ENCODE assay signal across 32 mouse cellular contexts in the genomic region with DNA sequence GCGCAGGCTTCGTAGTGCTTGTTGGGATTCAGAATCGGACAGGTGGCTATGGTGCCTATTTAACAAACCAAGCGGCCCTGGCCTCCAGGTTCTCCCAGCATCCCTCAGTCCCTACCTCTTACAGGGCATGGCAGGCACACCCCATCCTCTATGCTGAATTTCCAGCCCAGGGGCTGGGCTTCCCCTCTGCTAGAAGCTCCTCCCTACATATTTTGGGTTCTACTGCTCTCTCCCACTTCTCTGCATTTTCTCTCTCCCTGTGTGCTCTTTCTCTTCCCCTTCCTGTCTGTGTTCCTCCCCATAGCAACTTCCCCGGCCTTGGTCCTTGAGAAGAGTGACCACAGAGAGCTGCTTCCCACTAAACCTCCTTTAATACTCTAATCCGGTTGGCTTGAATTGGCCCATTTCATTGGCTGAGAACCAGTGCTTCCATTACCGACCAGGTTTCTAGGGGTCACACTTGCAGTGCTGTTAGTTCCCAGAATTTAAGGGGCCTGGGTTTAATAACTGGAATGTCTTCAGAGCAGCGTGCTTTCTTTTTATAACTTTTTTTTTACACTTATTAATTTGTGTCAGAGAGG. TPM values are rescaled to one million over a fixed set of nuclear protein-coding genes. Genes with fewer than 3 reads are reported as not detected.
A peak's percentile ranks its signal among the peaks of the same experiment; 100 is the strongest.
DNase-seq lines count a peak whose midpoint lies in the region; ATAC-seq and TF ChIP-seq lines count a peak whose summit lies in the region.
"Had no signal": no experiment of that assay in that cellular context is flagged by ENCODE, and none has a peak within 500 bp of the region (broad histone marks: within the 10 kb centered on the region; RNA-seq: fewer than 3 reads in every experiment).

No protein-coding gene starts in this region.

- no peak; the same call in 1 of the 2 replicates for TF ChIP-seq POLR2A in bone marrow macrophage, adult 2 months (IDR thresholded peaks at IDR 0.05; ENCODE audit: borderline replicate concordance, low read depth, low read length)

- DNase-seq in heart, adult 11 months: peak; percentile 95
- no peak for DNase-seq in heart, postnatal 14 days
- DNase-seq in midbrain, embryonic 11.5 days (ENCODE audit: low spot score, missing footprints): peak; percentile 64
- no peak for DNase-seq in midbrain, embryonic 14.5 days
- DNase-seq in thymus, postnatal 0 days (ENCODE audit: low spot score): no peak
- no peak for DNase-seq in spleen, postnatal 14 days (ENCODE audit: low spot score in 2 of 2)
- DNase-seq: adrenal gland, postnatal 14 days; cerebellum, adult 11-12 months; cerebellum, postnatal 14 days; kidney, adult 9 months; kidney, postnatal 25 days; lung, adult 18-20 months; lung, postnatal 14 days; thymus, postnatal 4 days had no signal

- WGBS in midbrain, embryonic 11.5 days: 82% methylated on average over 8 of the region's 8 CpGs
- WGBS in midbrain, embryonic 14.5 days: 84% methylated on average over 8 of the region's 8 CpGs

- H3K4me1 ChIP-seq in midbrain, embryonic 11.5 days (ENCODE audit: control insufficient read depth, insufficient read depth, low read length): peaks cover 9% of the 10 kb centered on the region
- peaks cover 14% of the 10 kb centered on the region; the same call in 1 of the 2 replicates for H3K4me1 ChIP-seq in midbrain, embryonic 14.5 days (ENCODE audit: control insufficient read depth, insufficient read depth, low read length)
- peaks cover 50% of the 10 kb centered on the region for H3K4me1 ChIP-seq in bone marrow macrophage, adult 2 months (ENCODE audit: control insufficient read depth, insufficient read depth, low read length)

- no peaks in the 10 kb centered on the region for H3K27me3 ChIP-seq in midbrain, embryonic 11.5 days (ENCODE audit: control insufficient read depth, insufficient read depth, low read length)
- no peaks in the 10 kb centered on the region for H3K27me3 ChIP-seq in midbrain, embryonic 14.5 days (ENCODE audit: control insufficient read depth, insufficient read depth, low read length)
- H3K27me3 ChIP-seq: embryonic facial prominence, embryonic 12.5 days; forebrain, embryonic 12.5 days; limb, embryonic 13.5 days had no signal

- no peak for ATAC-seq in midbrain, embryonic 11.5 days (ENCODE audit: low FRiP score)
- ATAC-seq in midbrain, embryonic 14.5 days (ENCODE audit: low FRiP score, low TSS enrichment): no peak
- peak; percentile 57 for ATAC-seq in monocyte, adult 5-6 weeks (replicated peaks; ENCODE audit: insufficient number of reproducible peaks, low FRiP score, low TSS enrichment, poor library complexity, severe bottlenecking)
- ATAC-seq: hindbrain, embryonic 16.5 days; intestine, embryonic 16.5 days had no signal

- intact Hi-C loops in heart, postnatal 14 days (cut with DNase I): loop anchor here (5.0 kb wide), 1 partner anchor 601 kb away; no protein-coding TSS in a partner anchor

- H3K27ac ChIP-seq in midbrain, embryonic 11.5 days (ENCODE audit: low read depth, low read length): no peak overlapping the region
- H3K27ac ChIP-seq in midbrain, embryonic 14.5 days (replicated peaks; ENCODE audit: low read depth, low read length): no peak overlapping the region
- peak overlapping the region; percentile 92 for H3K27ac ChIP-seq in bone marrow macrophage, adult 2 months (ENCODE audit: insufficient read depth, low read depth, low read length)
- H3K27ac ChIP-seq: embryonic facial prominence, embryonic 12.5 days; forebrain, embryonic 12.5 days; heart, embryonic 10.5 days; limb, embryonic 13.5 days had no signal

- no peak for TF ChIP-seq CTCF in bone marrow macrophage, adult 2 months (IDR thresholded peaks at IDR 0.05; ENCODE audit: low read depth, low read length)

- no peaks in the 10 kb centered on the region for H3K36me3 ChIP-seq in midbrain, embryonic 11.5 days (ENCODE audit: control insufficient read depth, insufficient read depth, low read length)
- no peaks in the 10 kb centered on the region for H3K36me3 ChIP-seq in midbrain, embryonic 14.5 days (ENCODE audit: control insufficient read depth, insufficient read depth, low read length)
- H3K36me3 ChIP-seq: embryonic facial prominence, embryonic 12.5 days; forebrain, embryonic 12.5 days; heart, embryonic 10.5 days; limb, embryonic 13.5 days had no signal

- no peak overlapping the region for H3K9ac ChIP-seq in midbrain, embryonic 11.5 days (ENCODE audit: low read length)
- no peak overlapping the region for H3K9ac ChIP-seq in midbrain, embryonic 14.5 days (replicated peaks; ENCODE audit: low read length)
- H3K9ac ChIP-seq: embryonic facial prominence, embryonic 12.5 days; forebrain, embryonic 12.5 days; limb, embryonic 13.5 days had no signal

- H3K4me3 ChIP-seq in midbrain, embryonic 11.5 days (ENCODE audit: low read depth, low read length): no peak overlapping the region
- no peak overlapping the region for H3K4me3 ChIP-seq in midbrain, embryonic 14.5 days (replicated peaks; ENCODE audit: low read depth, low read length)
- no peak overlapping the region for H3K4me3 ChIP-seq in bone marrow macrophage, adult 2 months (ENCODE audit: insufficient read depth, low read length)
- H3K4me3 ChIP-seq: embryonic facial prominence, embryonic 12.5 days; erythroblast, embryonic 14.5 days; forebrain, embryonic 12.5 days; heart, embryonic 10.5 days; layer of hippocampus, adult 2 months; limb, embryonic 13.5 days had no signal

- H3K4me2 ChIP-seq in midbrain, embryonic 11.5 days: no peak overlapping the region
- no peak overlapping the region for H3K4me2 ChIP-seq in midbrain, embryonic 14.5 days (ENCODE audit: low read length)
- H3K4me2 ChIP-seq: embryonic facial prominence, embryonic 12.5 days; forebrain, embryonic 12.5 days; limb, embryonic 13.5 days had no signal

- H3K9me3 ChIP-seq in midbrain, embryonic 11.5 days (ENCODE audit: control insufficient read depth, low read length): no peaks in the 10 kb centered on the region; the same call in 1 of the 2 replicates
- H3K9me3 ChIP-seq in midbrain, embryonic 14.5 days (ENCODE audit: control insufficient read depth, low read length): no peaks in the 10 kb centered on the region
- H3K9me3 ChIP-seq: embryonic facial prominence, embryonic 12.5 days; forebrain, embryonic 12.5 days; heart, embryonic 10.5 days; limb, embryonic 13.5 days had no signal

RNA-seq across cellular contexts. Expression of a gene that starts 3.2 kb away (rescaled TPM):
- total RNA-seq in heart, postnatal 14 days (2021): 1 to 10 TPM; 3.9 to 5.1 TPM
- polyA plus RNA-seq in midbrain, embryonic 11.5 days (2014; fragmentation: Nextera tagmentation; extraction: Ambion mirVana): 2.6 and 3.3 TPM in 2 replicates
- polyA plus RNA-seq in midbrain, embryonic 14.5 days (2014; fragmentation: Nextera tagmentation; extraction: Ambion mirVana): 0.69 and 3.4 TPM in 2 replicates
- 268 and 316 TPM in 2 replicates for polyA plus RNA-seq in bone marrow macrophage, adult 2 months (2012; ENCODE audit: insufficient read depth, insufficient read length, missing spikeins)
- total RNA-seq in monocyte, adult 5-6 weeks (2017): 355 to 740 TPM (median 657 TPM) in 3 replicates
- 9.0 and 10.0 TPM in 2 replicates for polyA plus RNA-seq in thymus, postnatal 0 days (2015; fragmentation: Nextera tagmentation; extraction: Ambion mirVana)

RNA-seq across cellular contexts. Expression of a gene that starts 30.4 kb away (rescaled TPM):
- total RNA-seq in heart, postnatal 14 days (2021): 10 to 100 TPM; 53.0 to 57.9 TPM
- 284 and 314 TPM in 2 replicates for polyA plus RNA-seq in midbrain, embryonic 11.5 days (2014; fragmentation: Nextera tagmentation; extraction: Ambion mirVana)
- 395 and 418 TPM in 2 replicates for polyA plus RNA-seq in midbrain, embryonic 14.5 days (2014; fragmentation: Nextera tagmentation; extraction: Ambion mirVana)
- 562 and 626 TPM in 2 replicates for polyA plus RNA-seq in bone marrow macrophage, adult 2 months (2012; ENCODE audit: insufficient read depth, insufficient read length, missing spikeins)
- 321 to 382 TPM (median 369 TPM) in 3 replicates for total RNA-seq in monocyte, adult 5-6 weeks (2017)
- polyA plus RNA-seq in thymus, postnatal 0 days (2015; fragmentation: Nextera tagmentation; extraction: Ambion mirVana): 499 and 510 TPM in 2 replicates

RNA-seq across cellular contexts. Expression of a gene that starts 30.6 kb away (rescaled TPM):
- 10 to 100 TPM; 51.7 to 51.8 TPM for total RNA-seq in heart, postnatal 14 days (2021)
- 23.2 and 24.0 TPM in 2 replicates for polyA plus RNA-seq in midbrain, embryonic 11.5 days (2014; fragmentation: Nextera tagmentation; extraction: Ambion mirVana)
- polyA plus RNA-seq in midbrain, embryonic 14.5 days (2014; fragmentation: Nextera tagmentation; extraction: Ambion mirVana): 9.5 and 16.6 TPM in 2 replicates
- 9.7 and 11.9 TPM in 2 replicates for polyA plus RNA-seq in bone marrow macrophage, adult 2 months (2012; ENCODE audit: insufficient read depth, insufficient read length, missing spikeins)
- 7.3 to 16.7 TPM (median 10.5 TPM) in 3 replicates for total RNA-seq in monocyte, adult 5-6 weeks (2017)
- polyA plus RNA-seq in thymus, postnatal 0 days (2015; fragmentation: Nextera tagmentation; extraction: Ambion mirVana): 9.8 and 10.4 TPM in 2 replicates

RNA-seq across cellular contexts. Expression of a gene that starts 46.4 kb away (rescaled TPM):
- not detected for total RNA-seq in heart, postnatal 14 days (2021)
- polyA plus RNA-seq in midbrain, embryonic 11.5 days (2014; fragmentation: Nextera tagmentation; extraction: Ambion mirVana): not detected in 2 replicates
- not detected in 2 replicates for polyA plus RNA-seq in midbrain, embryonic 14.5 days (2014; fragmentation: Nextera tagmentation; extraction: Ambion mirVana)
- not detected in 2 replicates for polyA plus RNA-seq in bone marrow macrophage, adult 2 months (2012; ENCODE audit: insufficient read depth, insufficient read length, missing spikeins)
- not detected in 3 replicates for total RNA-seq in monocyte, adult 5-6 weeks (2017)
- not detected in 2 replicates for polyA plus RNA-seq in thymus, postnatal 0 days (2015; fragmentation: Nextera tagmentation; extraction: Ambion mirVana)
- total RNA-seq: adrenal gland, postnatal 14 days; gastrocnemius, postnatal 4 days; hematopoietic stem cell, adult 5-6 weeks; layer of hippocampus, adult 2 months; left cerebral cortex, postnatal 14 days; midbrain, postnatal 0 days; neutrophil, adult 5-6 weeks had no signal
- polyA plus RNA-seq: embryonic facial prominence, embryonic 12.5 days; erythroblast, embryonic 14.5 days; forebrain, embryonic 12.5 days; heart, embryonic 10.5 days; heart, embryonic 16.5 days; intestine, embryonic 16.5 days; limb, embryonic 13.5 days; midbrain, postnatal 0 days; small intestine, adult 2 months; stomach, embryonic 14.5 days had no signal

Comparison
In these comparisons a context has a peak if more than half of its experiments do, and no peak if none do; other contexts are left out.
1. DNase-seq: peak in heart, adult 11 months (single experiment) and midbrain, embryonic 11.5 days (single experiment); none in heart, postnatal 14 days (0 of 2), midbrain, embryonic 14.5 days (single experiment), thymus, postnatal 0 days (single experiment) and spleen, postnatal 14 days (0 of 2).
2. RNA of a gene that starts 3.2 kb away (polyA plus RNA-seq): 268 to 316 TPM in bone marrow macrophage, adult 2 months; 9.0 to 10.0 TPM in thymus, postnatal 0 days, 0.69 to 3.4 TPM in midbrain, embryonic 14.5 days and 2.6 to 3.3 TPM in midbrain, embryonic 11.5 days; every median in the first group is over 10 times any median in the second.